Mouse (Mus musculus) limb, embryonic 14.5 days (tissue): ENCODE data around the gene Gm21860. TPM values are rescaled to one million over a fixed set of nuclear protein-coding genes. Genes with fewer than 3 reads are reported as not detected.
"Not testable (repeated sequence)": the region's sequence is repeated elsewhere in the genome, so short reads cannot be mapped to it uniquely, and the experiment has no call there.

ENCODE experiments used
- ATAC-seq: fragments of 200-750 bp; cut with Nextera tagmentation; 2 replicates; pipeline ENCODE4 v1.8.0; 2017; ENCODE audit warnings: low read depth, moderate number of reproducible peaks, moderate TSS enrichment; ENCODE audit not compliant: low FRiP score
- DNase-seq: peaks from one replicate; pipeline ENCODE4 v3.0.0-alpha.2; 2015; ENCODE audit warnings: low spot score
- H3K27ac ChIP-seq: fragments of 300-500 bp; sonication (generic); replicated peaks from 2 replicates; pipeline ENCODE4 v1.5.1; 2014; ENCODE audit warnings: low read depth, mild to moderate bottlenecking, low read length, moderate library complexity, mixed read lengths
- H3K27me3 ChIP-seq: fragments of 300-500 bp; sonication (generic); 2 replicates; pipeline ENCODE4 v1.6.1; 2014; ENCODE audit warnings: low read length, mixed read lengths; ENCODE audit not compliant: control insufficient read depth, insufficient read depth
- H3K36me3 ChIP-seq: fragments of 300-500 bp; sonication (generic); 2 replicates; pipeline ENCODE4 v1.6.1; 2014; ENCODE audit warnings: mild to moderate bottlenecking, low read length, moderate library complexity, mixed read lengths; ENCODE audit not compliant: control insufficient read depth, insufficient read depth
- H3K4me1 ChIP-seq: fragments of 300-500 bp; sonication (generic); 2 replicates; pipeline ENCODE4 v1.6.1; 2014; ENCODE audit warnings: antibody characterized with exemption, low read length, mixed read lengths; ENCODE audit not compliant: control insufficient read depth, insufficient read depth
- H3K4me2 ChIP-seq: fragments of 300-500 bp; sonication (generic); replicated peaks from 2 replicates; pipeline ENCODE4 v1.6.1; 2014; ENCODE audit warnings: low read depth, mild to moderate bottlenecking, low read length, moderate library complexity; ENCODE audit not compliant: severe bottlenecking
- H3K4me3 ChIP-seq: fragments of 300-500 bp; sonication (generic); replicated peaks from 2 replicates; pipeline ENCODE4 v1.5.1; 2014; ENCODE audit warnings: low read length
- H3K9ac ChIP-seq: fragments of 300-500 bp; sonication (generic); 2 replicates; pipeline ENCODE4 v1.6.1; 2014; ENCODE audit warnings: mild to moderate bottlenecking, low read depth, low read length, moderate library complexity; ENCODE audit not compliant: severe bottlenecking
- H3K9me3 ChIP-seq: fragments of 300-500 bp; sonication (generic); 2 replicates; pipeline ENCODE4 v1.6.1; 2016; ENCODE audit warnings: low read length; ENCODE audit not compliant: control insufficient read depth
- POLR2A ChIP-seq: fragments of 200-500 bp; IDR thresholded peaks from 2 replicates; pipeline ENCODE4 v1.8.0; 2012; ENCODE audit warnings: inconsistent platforms, mild to moderate bottlenecking, moderate library complexity, borderline replicate concordance; ENCODE audit not compliant: insufficient read depth, insufficient read length; ENCODE audit errors: extremely low read depth
- WGBS: fragments of 180-500 bp; shearing (Covaris S2); extraction: QIAGEN DNeasy Blood & Tissue Kit; methylation state at CpG from one replicate; pipeline ENCODE4 v1.1.7; 2014; 5-methylcytosine and 5-hydroxymethylcytosine counted together
- polyA plus RNA-seq, 2 experiments: library from polyadenylated mRNA; depleted of rRNA in 1 of 2; stranded (reverse) in 1 of 2; unstranded in 1 of 2; fragments of >200 nt; fragmentation: Nextera tagmentation in 1 of 2; extraction: Ambion mirVana in 1 of 2; gene quantifications; 2 replicates each; pipeline versions ENCODE4 v1.2.1 to v1.2.3; 2012 to 2014

The Gm21860 gene
- polyA plus RNA-seq, 2 experiments = not detected

- Histone ChIP-seq H3K4me1 (no peaks in the 10 kb centered on the region), H3K4me2 (no peak overlapping the region), H3K36me3 (peaks cover 46% of the 10 kb centered on the region), H3K9me3 (peaks cover 44% of the 10 kb centered on the region), H3K9ac (no peak overlapping the region), H3K4me3 (no peak overlapping the region), H3K27me3 (no peaks in the 10 kb centered on the region), H3K27ac (no peak overlapping the region)
- no peak for TF ChIP-seq POLR2A
- 87% methylated on average over 1 of the region's 1 CpGs for whole genome bisulfite sequencing
- no peak for DNase-seq
- no peak for ATAC-seq
Observed at GRCm38 (mm10) chrY:90738431-90738680, 16.3 kb downstream of the Gm21860 start.

- Histone ChIP-seq H3K27ac (no peak overlapping the region), H3K9me3 (peaks cover 44% of the 10 kb centered on the region), H3K4me3 (no peak overlapping the region), H3K4me2 (no peak overlapping the region), H3K36me3 (peaks cover 46% of the 10 kb centered on the region), H3K9ac (no peak overlapping the region), H3K27me3 (no peaks in the 10 kb centered on the region), H3K4me1 (no peaks in the 10 kb centered on the region)
- ATAC-seq (no peak), DNase-seq (no peak)
- 88% methylated on average over 7 of the region's 7 CpGs for WGBS
- TF ChIP-seq POLR2A = no peak
Observed at GRCm38 (mm10) chrY:90737606-90738430, 16.8 kb downstream of the Gm21860 start.

GRCm38 (mm10) chrY:90736217-90737000 lies 18.2 kb downstream of the Gm21860 start:
- H3K27ac ChIP-seq, H3K4me3 ChIP-seq, H3K4me2 ChIP-seq, H3K9ac ChIP-seq, H3K27me3 ChIP-seq, DNase-seq, ATAC-seq, H3K4me1 ChIP-seq: not testable (repeated sequence)
- WGBS = 85% methylated on average over 4 of the region's 9 CpGs
- Histone ChIP-seq H3K36me3 (peaks cover 40% of the 10 kb centered on the region), H3K9me3 (peaks cover 32% of the 10 kb centered on the region)

GRCm38 (mm10) chrY:90735181-90735895 lies 19.3 kb downstream of the Gm21860 start:
- not testable (repeated sequence) for DNase-seq, H3K4me3 ChIP-seq, H3K9ac ChIP-seq, ATAC-seq, H3K27ac ChIP-seq, H3K4me2 ChIP-seq, H3K27me3 ChIP-seq, H3K4me1 ChIP-seq
- WGBS = 93% methylated on average over 1 of the region's 5 CpGs
- peaks cover 24% of the 10 kb centered on the region for H3K9me3 ChIP-seq
- H3K36me3 ChIP-seq = peaks cover 36% of the 10 kb centered on the region

- ATAC-seq = not testable (repeated sequence)
Observed at GRCm38 (mm10) chrY:90734334-90734696, 20.3 kb downstream of the Gm21860 start.

GRCm38 (mm10) chrY:90733656-90734333 lies 20.8 kb downstream of the Gm21860 start:
- H3K9ac ChIP-seq, H3K4me2 ChIP-seq, H3K4me1 ChIP-seq, DNase-seq, H3K9me3 ChIP-seq, H3K4me3 ChIP-seq, ATAC-seq, H3K27me3 ChIP-seq, H3K27ac ChIP-seq: not testable (repeated sequence)
- H3K36me3 ChIP-seq = peaks cover 21% of the 10 kb centered on the region
- 89% methylated on average over 6 of the region's 9 CpGs for WGBS

More at GRCm38 (mm10) chrY:90734334-90734696, 20.3 kb downstream of the Gm21860 start:
- H3K27me3 ChIP-seq, H3K4me1 ChIP-seq, H3K4me3 ChIP-seq, H3K9ac ChIP-seq, H3K4me2 ChIP-seq, DNase-seq, H3K27ac ChIP-seq: not testable (repeated sequence)
- peaks cover 26% of the 10 kb centered on the region for H3K36me3 ChIP-seq
- H3K9me3 ChIP-seq = peaks cover 13% of the 10 kb centered on the region
- WGBS = 68% methylated on average over 6 of the region's 8 CpGs

GRCm38 (mm10) chrY:90732101-90732542 lies 22.5 kb downstream of the Gm21860 start:
- H3K4me1 ChIP-seq, H3K27me3 ChIP-seq, H3K9ac ChIP-seq, H3K36me3 ChIP-seq, H3K27ac ChIP-seq, H3K9me3 ChIP-seq, H3K4me3 ChIP-seq, H3K4me2 ChIP-seq: not testable (repeated sequence)
- 51% methylated on average over 10 of the region's 10 CpGs for WGBS
- ATAC-seq (peak; percentile 72), DNase-seq (peak; percentile 75)
